Mouse (Mus musculus): ENCODE data around the gene Scimp.

DNA sequence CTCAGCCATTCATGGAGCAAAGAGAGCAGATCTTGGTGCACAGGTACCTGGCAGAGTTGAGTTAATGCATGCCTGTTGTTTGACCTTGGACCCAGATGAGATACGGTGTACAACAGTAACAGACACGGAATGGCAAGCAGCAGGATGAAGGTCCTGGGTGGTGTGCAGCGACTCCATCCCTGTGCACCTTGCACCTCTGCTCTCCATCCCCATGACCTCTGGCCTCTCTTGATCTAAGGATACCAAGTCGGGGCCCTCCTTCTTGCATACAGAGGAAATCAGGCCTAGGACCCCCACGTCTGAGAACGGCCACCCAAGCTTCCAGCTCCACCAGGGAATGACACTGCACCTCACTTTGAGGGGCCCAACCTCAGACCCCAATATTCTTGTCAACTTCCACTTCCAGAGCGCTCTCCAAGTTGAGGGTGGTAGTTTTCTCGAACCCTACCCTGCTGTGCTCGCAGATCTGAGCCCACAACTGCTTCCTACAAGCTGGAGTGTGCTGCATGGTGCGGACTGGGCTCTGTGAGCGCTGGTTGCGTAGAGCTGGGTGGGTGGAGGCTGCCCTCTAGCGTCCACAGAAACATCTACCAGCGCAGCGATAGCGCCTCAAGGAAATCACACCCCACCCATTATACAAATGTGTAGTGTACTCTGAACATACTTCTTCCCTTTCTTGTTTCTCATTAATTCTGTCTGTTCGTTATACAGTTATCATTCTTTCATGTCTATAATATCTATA is 35.4 kb downstream of the Scimp start:
- TF ChIP-seq CTCF (IDR thresholded peaks at IDR 0.05; ENCODE audit: low read depth) (peak; percentile 96), EP300 (IDR thresholded peaks at IDR 0.05; ENCODE audit: low read depth) (no peak)

Data from liver, embryonic 14.5 days (tissue).